Comparison of ENCODE assay signal across 8 mouse cellular contexts in the genomic region with DNA sequence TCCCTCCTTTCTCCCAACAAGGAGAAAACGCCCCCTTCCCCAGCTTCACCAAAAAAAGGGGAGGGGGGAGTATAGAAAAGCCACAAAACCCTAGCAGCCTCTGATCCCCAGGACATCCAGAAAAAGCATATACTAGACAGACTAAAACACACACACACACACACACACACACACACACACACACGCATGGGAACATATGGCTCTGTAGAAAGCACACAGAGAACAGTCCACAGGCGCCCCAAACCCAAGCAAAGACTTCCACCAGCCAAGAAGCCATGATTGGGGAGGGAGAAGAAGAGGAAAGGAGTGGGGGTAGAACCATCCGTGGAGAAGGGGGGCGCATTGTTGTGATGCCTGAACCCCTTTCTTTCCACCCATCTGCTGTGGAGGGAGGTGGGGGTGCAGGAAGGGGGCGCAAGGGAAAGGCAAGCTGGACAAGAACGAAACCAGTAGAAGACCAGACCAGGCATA. TPM values are rescaled to one million over a fixed set of nuclear protein-coding genes. Genes with fewer than 3 reads are reported as not detected.
DNase-seq lines count a peak whose midpoint lies in the region; ATAC-seq lines count a peak whose summit lies in the region.

No protein-coding gene starts in this region.

- no peak for ATAC-seq in lung, embryonic 16.5 days (ENCODE audit: low read depth)
- ATAC-seq in heart, embryonic 15.5 days (replicated peaks; ENCODE audit: insufficient number of reproducible peaks, insufficient read depth, low FRiP score, low read depth) = no peak
- 0 out of 2 replicates have a peak, but pooled peaks have one; percentile 2 for ATAC-seq in neural tube, embryonic 14.5 days (ENCODE audit: low read depth)
- ATAC-seq in erythroid progenitor cell, adult 5-6 weeks (replicated peaks; ENCODE audit: low FRiP score, poor library complexity, severe bottlenecking) = no peak

- DNase-seq in adrenal gland, adult 2 months = peak; percentile 22
- DNase-seq in adrenal gland, postnatal 4 days (ENCODE audit: low spot score in 2 of 2) = no peak
- no peak for DNase-seq in lung, postnatal 25 days (ENCODE audit: low spot score)
- peak; percentile 29 for DNase-seq in left cerebral cortex, postnatal 4 days

- peak overlapping the region; percentile 72 for H3K4me2 ChIP-seq in lung, embryonic 16.5 days (ENCODE audit: low read depth, low read length)
- peak overlapping the region; percentile 96 for H3K4me2 ChIP-seq in heart, embryonic 15.5 days
- H3K4me2 ChIP-seq in neural tube, embryonic 14.5 days (ENCODE audit: low read depth, low read length) = peak overlapping the region; percentile 62

- H3K4me3 ChIP-seq in lung, embryonic 16.5 days (ENCODE audit: low read length) = peak overlapping the region; percentile 84
- H3K4me3 ChIP-seq in heart, embryonic 15.5 days = peak overlapping the region; percentile 87
- H3K4me3 ChIP-seq in neural tube, embryonic 14.5 days (ENCODE audit: low read depth, low read length) = peak overlapping the region; percentile 82

- H3K36me3 ChIP-seq in lung, embryonic 16.5 days (ENCODE audit: control insufficient read depth, insufficient read depth, low read length) = no peaks in the 10 kb centered on the region
- no peaks in the 10 kb centered on the region for H3K36me3 ChIP-seq in heart, embryonic 15.5 days
- no peaks in the 10 kb centered on the region for H3K36me3 ChIP-seq in neural tube, embryonic 14.5 days (ENCODE audit: control insufficient read depth, insufficient read depth, low read length)

- intact Hi-C loops in left cerebral cortex, postnatal 4 days (cut with DNase I) = loop anchor here (5.0 to 10.0 kb wide), 2 partner anchors 309 to 1044 kb away; no protein-coding TSS in a partner anchor

- WGBS in lung, embryonic 16.5 days = 5% methylated on average over 7 of the region's 7 CpGs
- 8% methylated on average over 7 of the region's 7 CpGs for WGBS in heart, embryonic 15.5 days
- 0% methylated on average over 7 of the region's 7 CpGs for WGBS in neural tube, embryonic 14.5 days

- peak overlapping the region; percentile 80 for H3K9ac ChIP-seq in lung, embryonic 16.5 days (ENCODE audit: low read length)
- peak overlapping the region; percentile 77 for H3K9ac ChIP-seq in heart, embryonic 15.5 days
- peak overlapping the region; percentile 89 for H3K9ac ChIP-seq in neural tube, embryonic 14.5 days (replicated peaks; ENCODE audit: low read depth, low read length)

- no peaks in the 10 kb centered on the region for H3K9me3 ChIP-seq in lung, embryonic 16.5 days (ENCODE audit: control insufficient read depth, low read length)
- no peaks in the 10 kb centered on the region for H3K9me3 ChIP-seq in heart, embryonic 15.5 days (replicated peaks)
- no peaks in the 10 kb centered on the region for H3K9me3 ChIP-seq in neural tube, embryonic 14.5 days (ENCODE audit: control insufficient read depth, low read length)

- no peak overlapping the region for H3K27ac ChIP-seq in lung, embryonic 16.5 days (ENCODE audit: low read length)
- H3K27ac ChIP-seq in heart, embryonic 15.5 days = no peak overlapping the region
- peak overlapping the region; percentile 87; the same call in 1 of the 2 replicates for H3K27ac ChIP-seq in neural tube, embryonic 14.5 days (ENCODE audit: low read depth, low read length)

- no peaks in the 10 kb centered on the region; the same call in 1 of the 2 replicates for H3K27me3 ChIP-seq in lung, embryonic 16.5 days (ENCODE audit: control insufficient read depth, insufficient read depth, low read depth, low read length)
- peaks cover 3% of the 10 kb centered on the region; the same call in 1 of the 2 replicates for H3K27me3 ChIP-seq in heart, embryonic 15.5 days
- no peaks in the 10 kb centered on the region for H3K27me3 ChIP-seq in neural tube, embryonic 14.5 days (ENCODE audit: control insufficient read depth, insufficient read depth, low read length)

- H3K4me1 ChIP-seq in lung, embryonic 16.5 days (replicated peaks; ENCODE audit: control insufficient read depth, insufficient read depth, low read length) = peaks cover 15% of the 10 kb centered on the region
- peaks cover 16% of the 10 kb centered on the region for H3K4me1 ChIP-seq in heart, embryonic 15.5 days (replicated peaks)
- H3K4me1 ChIP-seq in neural tube, embryonic 14.5 days (ENCODE audit: control insufficient read depth, insufficient read depth, low read length) = peaks cover 15% of the 10 kb centered on the region

RNA-seq across cellular contexts. Expression of a gene that starts 2.3 kb away (rescaled TPM):
- total RNA-seq in adrenal gland, adult 2 months (2021) = 10 to 100 TPM; 20.2 to 46.3 TPM
- polyA plus RNA-seq in adrenal gland, adult 2 months (2012; rRNA removed) = 31.0 and 51.6 TPM in 2 replicates
- 10 to 100 TPM; 72.9 to 80.5 TPM for total RNA-seq in adrenal gland, postnatal 4 days (2021)
- polyA plus RNA-seq in lung, embryonic 16.5 days (2015; fragmentation: Nextera tagmentation; extraction: Ambion mirVana) = 12.3 and 17.8 TPM in 2 replicates
- 12.9 and 15.8 TPM in 2 replicates for polyA plus RNA-seq in heart, embryonic 15.5 days (2015; fragmentation: Nextera tagmentation; extraction: Ambion mirVana)
- 100 to 1,000 TPM; 179 to 184 TPM for total RNA-seq in left cerebral cortex, postnatal 4 days (2021)
- polyA plus RNA-seq in neural tube, embryonic 14.5 days (2014; fragmentation: Nextera tagmentation; extraction: Ambion mirVana) = 82.5 and 87.8 TPM in 2 replicates
- 0.36 TPM in 1 of 2 replicates, not detected in the other for total RNA-seq in erythroid progenitor cell, adult 5-6 weeks (2015; ENCODE audit: low replicate concordance)
- total RNA-seq in erythroid progenitor cell, adult 5-6 weeks (2017; ENCODE audit: low replicate concordance) = not detected in 2 replicates

Comparison
In these comparisons a context has a peak if more than half of its experiments do, and no peak if none do; other contexts are left out.
1. DNase-seq: peak in adrenal gland, adult 2 months (single experiment) and left cerebral cortex, postnatal 4 days (single experiment); none in adrenal gland, postnatal 4 days (0 of 2) and lung, postnatal 25 days (single experiment).
2. RNA of a gene that starts 2.3 kb away (total RNA-seq): 179 to 184 TPM in left cerebral cortex, postnatal 4 days, 72.9 to 80.5 TPM in adrenal gland, postnatal 4 days and 20.2 to 46.3 TPM in adrenal gland, adult 2 months; 0.36 TPM in erythroid progenitor cell, adult 5-6 weeks; every median in the first group is over 10 times any median in the second.
3. Peak in every context shown above with its lines, with median percentiles within 50 percentile points of each other: H3K4me2 ChIP-seq, H3K4me3 ChIP-seq and H3K9ac ChIP-seq.